Mouse (Mus musculus): ENCODE results near the gene Nup205. TPM values are rescaled to one million over a fixed set of nuclear protein-coding genes. Genes with fewer than 3 reads are reported as not detected.

Nup205 gene
- polyA plus RNA-seq, 1 experiment from 2014 or later, result 40.8 TPM

DNA sequence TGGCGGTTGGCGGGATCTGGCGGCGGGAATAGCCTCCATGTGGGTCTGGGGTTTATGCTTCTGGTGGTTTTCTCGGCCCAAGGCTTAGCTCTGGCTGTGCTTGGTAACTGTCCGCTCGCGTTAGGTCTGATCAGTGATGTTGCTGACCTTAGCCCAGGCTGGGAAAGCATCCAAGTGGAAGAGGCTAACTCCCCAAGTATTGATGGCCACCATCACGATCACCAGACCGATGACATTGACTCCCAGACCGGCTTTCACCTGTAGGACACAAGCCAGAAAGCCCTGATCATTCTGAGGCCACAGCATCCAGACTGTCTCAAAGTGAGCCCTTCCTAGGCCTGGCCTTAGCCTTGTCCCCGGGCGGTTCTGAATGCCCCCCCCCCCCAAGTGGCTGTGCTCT lies 91.5 kb downstream of the Nup205 start:
- H3K9ac ChIP-seq (ENCODE audit: low read depth, low read length), result no peak overlapping the region
- H3K36me3 ChIP-seq (ENCODE audit: control insufficient read depth, insufficient read depth, low read length), result no peaks in the 10 kb centered on the region
- no peaks in the 10 kb centered on the region for H3K27me3 ChIP-seq (ENCODE audit: control insufficient read depth, insufficient read depth, low read length)
- H3K9me3 ChIP-seq (ENCODE audit: control insufficient read depth, low read length), result no peaks in the 10 kb centered on the region
- H3K4me2 ChIP-seq (replicated peaks; ENCODE audit: low read depth, low read length), result no peak overlapping the region
- no peak for DNase-seq (ENCODE audit: low spot score)
- no peak overlapping the region for H3K27ac ChIP-seq (ENCODE audit: low read depth, low read length)
- H3K4me3 ChIP-seq (ENCODE audit: low read depth, low read length), result no peak overlapping the region
- H3K4me1 ChIP-seq (replicated peaks; ENCODE audit: control insufficient read depth, insufficient read depth, low read length), result no peaks in the 10 kb centered on the region
- 96% methylated on average over 13 of the region's 13 CpGs for WGBS
- ATAC-seq (ENCODE audit: low FRiP score), result no peak

DNA sequence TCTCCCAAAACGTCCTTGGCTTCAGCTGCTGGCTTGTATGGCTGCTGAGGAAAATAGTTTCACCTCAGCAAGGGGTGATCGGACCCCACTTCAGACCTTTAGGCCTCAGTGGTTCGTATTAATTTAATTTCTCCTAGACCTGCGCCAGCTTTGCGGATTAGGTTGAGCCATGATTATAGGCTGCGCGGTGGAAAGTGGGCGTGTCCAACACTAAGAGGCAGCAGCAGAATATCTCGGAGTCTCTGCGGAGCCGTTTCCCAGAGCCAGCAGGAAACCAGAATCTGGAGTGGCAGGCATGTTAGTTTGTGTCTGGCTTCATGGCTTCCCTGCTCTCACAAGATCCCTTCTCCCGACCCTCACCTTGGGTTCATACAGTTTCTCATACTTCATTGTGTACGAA lies 92.4 kb downstream of the Nup205 start:
- H3K9ac ChIP-seq (ENCODE audit: low read depth, low read length), result no peak overlapping the region
- no peaks in the 10 kb centered on the region for H3K4me1 ChIP-seq (replicated peaks; ENCODE audit: control insufficient read depth, insufficient read depth, low read length)
- DNase-seq (ENCODE audit: low spot score), result no peak
- 79% methylated on average over 13 of the region's 13 CpGs for WGBS
- no peak for ATAC-seq (ENCODE audit: low FRiP score)
- no peaks in the 10 kb centered on the region for H3K9me3 ChIP-seq (ENCODE audit: control insufficient read depth, low read length)
- H3K36me3 ChIP-seq (ENCODE audit: control insufficient read depth, insufficient read depth, low read length), result no peaks in the 10 kb centered on the region
- no peak overlapping the region for H3K4me2 ChIP-seq (replicated peaks; ENCODE audit: low read depth, low read length)
- H3K27ac ChIP-seq (ENCODE audit: low read depth, low read length), result no peak overlapping the region
- H3K27me3 ChIP-seq (ENCODE audit: control insufficient read depth, insufficient read depth, low read length), result no peaks in the 10 kb centered on the region
- H3K4me3 ChIP-seq (ENCODE audit: low read depth, low read length), result no peak overlapping the region

- no peaks in the 10 kb centered on the region for H3K9me3 ChIP-seq (ENCODE audit: control insufficient read depth, low read length)
- H3K27ac ChIP-seq (ENCODE audit: low read depth, low read length), result no peak overlapping the region
- ATAC-seq (ENCODE audit: low FRiP score), result no peak
- H3K4me1 ChIP-seq (replicated peaks; ENCODE audit: control insufficient read depth, insufficient read depth, low read length), result no peaks in the 10 kb centered on the region
- no peak overlapping the region for H3K4me3 ChIP-seq (ENCODE audit: low read depth, low read length)
- H3K36me3 ChIP-seq (ENCODE audit: control insufficient read depth, insufficient read depth, low read length), result no peaks in the 10 kb centered on the region
- no peaks in the 10 kb centered on the region for H3K27me3 ChIP-seq (ENCODE audit: control insufficient read depth, insufficient read depth, low read length)
- no peak overlapping the region for H3K4me2 ChIP-seq (replicated peaks; ENCODE audit: low read depth, low read length)
- DNase-seq (ENCODE audit: low spot score), result no peak
- no peak overlapping the region for H3K9ac ChIP-seq (ENCODE audit: low read depth, low read length)
- WGBS, result 94% methylated on average over 12 of the region's 12 CpGs
These were observed 94.1 kb downstream of the Nup205 start for GRCm38 (mm10) chr6:35271094-35271855.

GRCm38 (mm10) chr6:35271868-35272765 lies 94.9 kb downstream of the Nup205 start:
- ATAC-seq (ENCODE audit: low FRiP score) (no peak), DNase-seq (ENCODE audit: low spot score) (no peak)
- H3K9ac ChIP-seq (ENCODE audit: low read depth, low read length), result no peak overlapping the region
- no peaks in the 10 kb centered on the region for H3K4me1 ChIP-seq (replicated peaks; ENCODE audit: control insufficient read depth, insufficient read depth, low read length)
- H3K9me3 ChIP-seq (ENCODE audit: control insufficient read depth, low read length), result no peaks in the 10 kb centered on the region
- no peaks in the 10 kb centered on the region for H3K27me3 ChIP-seq (ENCODE audit: control insufficient read depth, insufficient read depth, low read length)
- no peaks in the 10 kb centered on the region for H3K36me3 ChIP-seq (ENCODE audit: control insufficient read depth, insufficient read depth, low read length)
- H3K4me3 ChIP-seq (ENCODE audit: low read depth, low read length), result no peak overlapping the region
- H3K4me2 ChIP-seq (replicated peaks; ENCODE audit: low read depth, low read length), result no peak overlapping the region
- H3K27ac ChIP-seq (ENCODE audit: low read depth, low read length), result no peak overlapping the region
- 84% methylated on average over 20 of the region's 20 CpGs for WGBS

DNA sequence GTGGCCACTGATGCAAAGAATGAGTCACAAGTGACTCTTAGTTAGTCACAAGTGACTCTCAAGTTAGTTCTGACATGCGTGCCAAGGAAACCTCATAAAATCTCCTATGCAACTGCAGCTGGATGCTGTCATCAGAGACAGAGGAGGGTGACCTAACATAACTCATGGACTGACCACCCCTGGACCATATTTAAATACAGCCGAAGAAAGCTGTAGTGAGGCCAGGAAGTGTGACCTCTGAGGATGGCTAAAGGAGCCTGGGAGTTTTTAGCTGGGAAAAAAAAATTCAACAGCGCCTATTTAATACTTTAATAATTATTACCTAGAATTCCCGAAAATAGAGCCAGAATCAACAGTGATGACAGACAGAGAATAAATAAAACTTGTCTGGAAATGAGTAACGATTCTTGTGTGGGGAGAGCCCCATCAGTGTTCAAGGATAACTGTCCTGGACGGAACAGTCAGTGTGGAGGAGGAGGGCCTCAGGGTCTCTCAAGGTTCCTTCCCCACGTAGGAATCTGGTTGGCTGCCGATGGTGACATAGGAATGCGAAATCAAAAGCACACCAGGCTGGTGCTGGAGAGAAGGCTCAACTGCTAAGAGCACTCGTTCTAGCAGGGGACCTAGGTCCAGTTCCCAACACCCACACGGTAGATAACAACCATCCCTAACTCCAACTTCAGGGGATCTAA lies 96.3 kb downstream of the Nup205 start:
- 78% methylated on average over 11 of the region's 11 CpGs for WGBS
- no peak for ATAC-seq (ENCODE audit: low FRiP score)

GRCm38 (mm10) chr6:35277903-35278587 lies 100.8 kb downstream of the Nup205 start:
- ATAC-seq (ENCODE audit: low FRiP score), result no peak
- DNase-seq (ENCODE audit: low spot score), result no peak
- Histone ChIP-seq H3K4me2 (replicated peaks; ENCODE audit: low read depth, low read length) (no peak overlapping the region), H3K36me3 (ENCODE audit: control insufficient read depth, insufficient read depth, low read length) (no peaks in the 10 kb centered on the region), H3K4me3 (ENCODE audit: low read depth, low read length) (no peak overlapping the region), H3K27ac (ENCODE audit: low read depth, low read length) (no peak overlapping the region), H3K4me1 (replicated peaks; ENCODE audit: control insufficient read depth, insufficient read depth, low read length) (no peaks in the 10 kb centered on the region), H3K27me3 (ENCODE audit: control insufficient read depth, insufficient read depth, low read length) (no peaks in the 10 kb centered on the region), H3K9ac (ENCODE audit: low read depth, low read length) (no peak overlapping the region), H3K9me3 (ENCODE audit: control insufficient read depth, low read length) (no peaks in the 10 kb centered on the region)
- WGBS, result 67% methylated on average over 10 of the region's 10 CpGs

More for the DNA sequence above, 96.3 kb downstream of the Nup205 start:
- Histone ChIP-seq H3K9ac (ENCODE audit: low read depth, low read length) (no peak overlapping the region), H3K4me3 (ENCODE audit: low read depth, low read length) (no peak overlapping the region), H3K27me3 (ENCODE audit: control insufficient read depth, insufficient read depth, low read length) (no peaks in the 10 kb centered on the region), H3K9me3 (ENCODE audit: control insufficient read depth, low read length) (no peaks in the 10 kb centered on the region), H3K36me3 (ENCODE audit: control insufficient read depth, insufficient read depth, low read length) (no peaks in the 10 kb centered on the region), H3K4me2 (replicated peaks; ENCODE audit: low read depth, low read length) (no peak overlapping the region), H3K27ac (ENCODE audit: low read depth, low read length) (no peak overlapping the region), H3K4me1 (replicated peaks; ENCODE audit: control insufficient read depth, insufficient read depth, low read length) (no peaks in the 10 kb centered on the region)
- no peak for DNase-seq (ENCODE audit: low spot score)

GRCm38 (mm10) chr6:35279306-35279705 lies 102.1 kb downstream of the Nup205 start:
- no peaks in the 10 kb centered on the region for H3K27me3 ChIP-seq (ENCODE audit: control insufficient read depth, insufficient read depth, low read length)
- H3K9ac ChIP-seq (ENCODE audit: low read depth, low read length), result no peak overlapping the region
- H3K27ac ChIP-seq (ENCODE audit: low read depth, low read length), result no peak overlapping the region
- DNase-seq (ENCODE audit: low spot score) (no peak), ATAC-seq (ENCODE audit: low FRiP score) (no peak)
- no peaks in the 10 kb centered on the region for H3K4me1 ChIP-seq (replicated peaks; ENCODE audit: control insufficient read depth, insufficient read depth, low read length)
- H3K9me3 ChIP-seq (ENCODE audit: control insufficient read depth, low read length), result no peaks in the 10 kb centered on the region
- H3K4me2 ChIP-seq (replicated peaks; ENCODE audit: low read depth, low read length), result no peak overlapping the region
- no peak overlapping the region for H3K4me3 ChIP-seq (ENCODE audit: low read depth, low read length)
- no peaks in the 10 kb centered on the region for H3K36me3 ChIP-seq (ENCODE audit: control insufficient read depth, insufficient read depth, low read length)
- 83% methylated on average over 10 of the region's 10 CpGs for WGBS

GRCm38 (mm10) chr6:35288114-35288761 lies 111.0 kb downstream of the Nup205 start:
- peak; percentile 53; the same call in 1 of the 2 replicates for ATAC-seq (ENCODE audit: low FRiP score)
- H3K27ac ChIP-seq (ENCODE audit: low read depth, low read length), result no peak overlapping the region
- H3K9ac ChIP-seq (ENCODE audit: low read depth, low read length), result no peak overlapping the region
- H3K36me3 ChIP-seq (ENCODE audit: control insufficient read depth, insufficient read depth, low read length), result no peaks in the 10 kb centered on the region
- no peak overlapping the region for H3K4me2 ChIP-seq (replicated peaks; ENCODE audit: low read depth, low read length)
- H3K4me1 ChIP-seq (replicated peaks; ENCODE audit: control insufficient read depth, insufficient read depth, low read length), result 0 out of 2 replicates have a peak, but pooled peaks cover 2% of the 10 kb centered on the region
- no peaks in the 10 kb centered on the region for H3K9me3 ChIP-seq (ENCODE audit: control insufficient read depth, low read length)
- peak; percentile 8 for DNase-seq (ENCODE audit: low spot score)
- WGBS, result 80% methylated on average over 11 of the region's 11 CpGs
- no peak overlapping the region for H3K4me3 ChIP-seq (ENCODE audit: low read depth, low read length)
- H3K27me3 ChIP-seq (ENCODE audit: control insufficient read depth, insufficient read depth, low read length), result no peaks in the 10 kb centered on the region

Measured in hindbrain, embryonic 11.5 days (tissue).